Mouse (Mus musculus) stomach, postnatal 0 days (tissue): ENCODE data around the gene P4hb.

Source experiments
- CTCF ChIP-seq: IDR thresholded peaks from 2 replicates; pipeline ENCODE4 v1.5.1; 2016; ENCODE audit warnings: antibody characterized with exemption, low read depth, mild to moderate bottlenecking, moderate library complexity
- EP300 ChIP-seq: optimal IDR thresholded peaks from 2 replicates; pipeline ENCODE3; 2016; ENCODE audit warnings: antibody characterized with exemption

- TF ChIP-seq EP300 = no peak
- TF ChIP-seq CTCF = no peak
Measured at GRCm38 (mm10) chr11:120583937-120584336, 10.9 kb upstream of the P4hb start.
